Mouse (Mus musculus): Measurements from ENCODE around the gene Hif3a. TPM values are rescaled to one million over a fixed set of nuclear protein-coding genes. Genes with fewer than 3 reads are reported as not detected.

Gene Hif3a
- polyA plus RNA-seq, 1 experiment from 2014 or later = 47.3 TPM

GRCm38 (mm10) chr7:17055287-17055946, 6.8 kb downstream of the Hif3a start:
- H3K36me3 ChIP-seq = peaks cover 27% of the 10 kb centered on the region
- 85% methylated on average over 4 of the region's 4 CpGs for WGBS
- peak overlapping the region; percentile 99 for H3K27ac ChIP-seq
- H3K4me2 ChIP-seq = peak overlapping the region; percentile 92
- no peaks in the 10 kb centered on the region for H3K27me3 ChIP-seq (replicated peaks)
- H3K4me1 ChIP-seq = peaks cover 34% of the 10 kb centered on the region
- H3K9me3 ChIP-seq = no peaks in the 10 kb centered on the region
- peak overlapping the region; percentile 58 for H3K4me3 ChIP-seq (replicated peaks)
- no peak overlapping the region for H3K9ac ChIP-seq
- ATAC-seq (ENCODE audit: insufficient read depth, low FRiP score, low read depth) = no peak

- Histone ChIP-seq H3K27ac (no peak overlapping the region), H3K9ac (no peak overlapping the region), H3K36me3 (peaks cover 33% of the 10 kb centered on the region), H3K4me3 (replicated peaks) (no peak overlapping the region), H3K4me1 (peaks cover 30% of the 10 kb centered on the region), H3K27me3 (replicated peaks) (no peaks in the 10 kb centered on the region), H3K4me2 (no peak overlapping the region), H3K9me3 (no peaks in the 10 kb centered on the region)
- WGBS = 87% methylated on average over 15 of the region's 16 CpGs
- ATAC-seq (ENCODE audit: insufficient read depth, low FRiP score, low read depth) = no peak
These were observed 7.8 kb downstream of the Hif3a start for GRCm38 (mm10) chr7:17054325-17054989.

GRCm38 (mm10) chr7:17050933-17051594, 11.2 kb downstream of the Hif3a start:
- 14% methylated on average over 16 of the region's 17 CpGs for WGBS
- no peak overlapping the region for H3K27ac ChIP-seq
- no peak overlapping the region for H3K4me2 ChIP-seq
- H3K4me1 ChIP-seq = peaks cover 9% of the 10 kb centered on the region
- H3K9ac ChIP-seq = no peak overlapping the region
- peaks cover 51% of the 10 kb centered on the region for H3K36me3 ChIP-seq
- H3K27me3 ChIP-seq (replicated peaks) = no peaks in the 10 kb centered on the region
- peak; percentile 42; the same call in 1 of the 2 replicates for ATAC-seq (ENCODE audit: insufficient read depth, low FRiP score, low read depth)
- no peaks in the 10 kb centered on the region for H3K9me3 ChIP-seq
- no peak overlapping the region for H3K4me3 ChIP-seq (replicated peaks)

DNA sequence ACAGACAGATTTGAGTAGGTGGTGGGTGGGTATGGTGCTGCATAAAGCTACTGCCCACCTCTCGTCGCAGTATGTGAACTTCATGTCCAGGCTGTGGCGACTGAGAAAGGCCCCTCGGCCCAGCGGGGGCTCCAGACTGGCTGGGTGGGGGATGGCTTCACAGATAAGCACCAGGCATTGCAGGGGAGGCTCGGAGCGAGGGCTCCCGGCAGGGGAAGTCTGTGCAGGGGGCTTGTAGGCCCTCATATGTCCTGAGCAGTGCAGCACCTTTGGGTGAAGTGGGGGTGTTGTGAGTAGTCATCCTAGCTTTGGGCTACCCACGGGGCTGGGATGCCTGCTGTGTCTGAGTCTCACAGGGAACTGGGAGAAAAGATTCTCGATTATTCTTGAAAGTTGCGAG, 11.7 kb downstream of the Hif3a start:
- no peaks in the 10 kb centered on the region for H3K9me3 ChIP-seq
- ATAC-seq (ENCODE audit: insufficient read depth, low FRiP score, low read depth) = no peak

DNA sequence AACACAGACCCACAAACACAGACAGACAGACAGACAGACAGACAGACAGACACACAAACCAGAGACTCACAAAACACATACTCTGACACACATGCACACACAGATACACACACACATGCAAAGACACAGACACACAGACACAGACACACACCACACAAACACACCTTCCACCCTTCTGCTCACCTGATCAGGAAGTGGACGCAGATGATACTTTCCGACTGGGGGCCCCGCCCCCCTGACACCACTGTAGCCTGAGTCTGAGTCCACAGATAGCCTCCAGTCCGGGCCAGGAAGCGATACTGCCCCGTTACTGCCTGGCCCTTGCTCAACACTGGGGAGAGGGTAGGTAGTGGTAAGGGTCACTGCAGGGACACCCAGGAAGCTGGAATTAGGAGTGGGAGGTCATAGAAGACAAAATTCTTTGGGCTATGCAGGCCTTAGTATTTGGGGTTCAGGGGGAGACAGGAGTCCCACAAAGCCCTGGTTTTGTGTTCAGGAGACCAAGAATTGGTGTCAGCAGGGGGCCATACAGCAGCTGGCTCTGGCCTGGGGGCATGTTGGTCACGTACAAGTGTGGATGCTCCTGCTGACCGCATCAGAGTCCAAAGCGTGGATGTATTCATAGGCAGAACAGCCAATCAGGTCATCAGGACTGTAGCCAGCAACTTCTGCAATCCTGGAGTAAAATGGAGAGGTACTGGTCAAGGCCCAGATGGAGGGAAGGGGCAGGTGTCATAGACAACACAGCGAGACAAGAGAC, 13.6 kb downstream of the Hif3a start:
- no peak overlapping the region for H3K4me3 ChIP-seq (replicated peaks)
- H3K9ac ChIP-seq = no peak overlapping the region
- H3K9me3 ChIP-seq = no peaks in the 10 kb centered on the region
- 91% methylated on average over 10 of the region's 10 CpGs for WGBS
- ATAC-seq (ENCODE audit: insufficient read depth, low FRiP score, low read depth) = no peak
- H3K4me1 ChIP-seq = peaks cover 3% of the 10 kb centered on the region; the same call in 1 of the 2 replicates
- peaks cover 53% of the 10 kb centered on the region for H3K36me3 ChIP-seq
- H3K27me3 ChIP-seq (replicated peaks) = no peaks in the 10 kb centered on the region
- H3K27ac ChIP-seq = no peak overlapping the region
- H3K4me2 ChIP-seq = no peak overlapping the region

More for the DNA sequence above, 11.7 kb downstream of the Hif3a start:
- 71% methylated on average over 11 of the region's 11 CpGs for WGBS
- Histone ChIP-seq H3K4me3 (replicated peaks) (no peak overlapping the region), H3K27ac (no peak overlapping the region), H3K9ac (no peak overlapping the region), H3K4me1 (peaks cover 3% of the 10 kb centered on the region; the same call in 1 of the 2 replicates), H3K4me2 (no peak overlapping the region), H3K36me3 (peaks cover 48% of the 10 kb centered on the region), H3K27me3 (replicated peaks) (no peaks in the 10 kb centered on the region)

DNA sequence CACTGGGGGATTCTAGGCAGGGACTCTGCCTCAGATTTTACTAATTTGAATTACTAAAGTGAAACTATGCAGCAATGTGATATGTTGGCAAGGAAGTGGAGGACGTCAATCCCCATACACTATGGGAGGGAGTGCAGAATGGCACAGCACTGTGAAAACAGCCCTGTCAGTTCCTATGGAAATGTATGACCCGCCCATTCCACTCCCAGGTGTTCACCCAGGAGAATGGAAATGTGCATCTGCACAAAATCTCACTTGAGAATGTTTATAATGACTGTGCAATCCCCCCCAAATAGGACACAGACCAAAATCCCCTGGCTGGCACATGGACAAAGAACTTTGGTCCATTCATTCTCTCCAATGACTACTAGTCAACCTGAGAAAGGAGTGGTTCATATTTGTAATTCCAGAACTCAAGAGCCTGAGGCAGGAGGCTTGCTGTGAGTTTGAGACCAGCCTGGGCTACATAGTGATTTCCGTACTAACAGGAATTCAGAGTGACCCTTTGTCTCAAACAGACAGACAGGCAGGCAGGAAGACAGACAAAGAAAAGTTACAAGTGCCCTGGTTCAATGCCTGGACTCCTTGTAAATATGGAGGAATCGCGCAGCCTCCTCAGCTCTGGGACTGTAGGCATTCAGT, 15.1 kb downstream of the Hif3a start:
- Histone ChIP-seq H3K9me3 (no peaks in the 10 kb centered on the region), H3K4me2 (no peak overlapping the region), H3K4me1 (peaks cover 3% of the 10 kb centered on the region; the same call in 1 of the 2 replicates), H3K27ac (no peak overlapping the region), H3K27me3 (replicated peaks) (no peaks in the 10 kb centered on the region), H3K9ac (no peak overlapping the region), H3K36me3 (peaks cover 59% of the 10 kb centered on the region), H3K4me3 (replicated peaks) (no peak overlapping the region)
- ATAC-seq (ENCODE audit: insufficient read depth, low FRiP score, low read depth) = no peak
- WGBS = 87% methylated on average over 5 of the region's 5 CpGs

- no peak for ATAC-seq (ENCODE audit: insufficient read depth, low FRiP score, low read depth)
- no peak overlapping the region for H3K4me2 ChIP-seq
- H3K9ac ChIP-seq = no peak overlapping the region
- H3K27ac ChIP-seq = no peak overlapping the region
- 71% methylated on average over 1 of the region's 1 CpGs for WGBS
- peaks cover 58% of the 10 kb centered on the region for H3K36me3 ChIP-seq
- no peaks in the 10 kb centered on the region for H3K4me1 ChIP-seq
- no peaks in the 10 kb centered on the region for H3K27me3 ChIP-seq (replicated peaks)
- no peak overlapping the region for H3K4me3 ChIP-seq (replicated peaks)
- no peaks in the 10 kb centered on the region for H3K9me3 ChIP-seq
These were observed 16.5 kb downstream of the Hif3a start for GRCm38 (mm10) chr7:17045743-17046142.

DNA sequence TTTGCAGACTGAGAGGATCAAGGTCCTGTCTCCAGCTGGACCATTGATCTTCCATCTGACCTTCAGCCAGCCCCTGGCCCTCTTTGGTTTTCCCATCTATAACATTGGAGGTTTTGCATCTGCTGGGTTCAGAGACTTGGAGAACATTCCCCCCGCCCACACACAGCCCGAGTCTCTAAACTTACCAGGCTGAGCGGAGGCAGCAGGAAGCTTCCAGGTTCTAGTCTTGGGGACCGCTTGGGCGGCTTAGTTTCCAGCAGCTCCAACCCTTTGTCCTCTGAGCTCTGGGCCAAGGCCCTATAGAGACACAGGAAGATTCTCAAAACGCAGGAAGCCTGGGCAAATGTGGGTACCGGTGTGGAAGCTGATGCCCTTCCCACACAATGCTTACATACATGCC, 22.9 kb downstream of the Hif3a start:
- WGBS = 84% methylated on average over 7 of the region's 7 CpGs
- Histone ChIP-seq H3K4me3 (replicated peaks) (no peak overlapping the region), H3K27ac (no peak overlapping the region), H3K4me2 (no peak overlapping the region), H3K27me3 (replicated peaks) (no peaks in the 10 kb centered on the region), H3K9ac (no peak overlapping the region), H3K36me3 (peaks cover 71% of the 10 kb centered on the region), H3K9me3 (no peaks in the 10 kb centered on the region), H3K4me1 (no peaks in the 10 kb centered on the region)
- ATAC-seq (ENCODE audit: insufficient read depth, low FRiP score, low read depth) = no peak

DNA sequence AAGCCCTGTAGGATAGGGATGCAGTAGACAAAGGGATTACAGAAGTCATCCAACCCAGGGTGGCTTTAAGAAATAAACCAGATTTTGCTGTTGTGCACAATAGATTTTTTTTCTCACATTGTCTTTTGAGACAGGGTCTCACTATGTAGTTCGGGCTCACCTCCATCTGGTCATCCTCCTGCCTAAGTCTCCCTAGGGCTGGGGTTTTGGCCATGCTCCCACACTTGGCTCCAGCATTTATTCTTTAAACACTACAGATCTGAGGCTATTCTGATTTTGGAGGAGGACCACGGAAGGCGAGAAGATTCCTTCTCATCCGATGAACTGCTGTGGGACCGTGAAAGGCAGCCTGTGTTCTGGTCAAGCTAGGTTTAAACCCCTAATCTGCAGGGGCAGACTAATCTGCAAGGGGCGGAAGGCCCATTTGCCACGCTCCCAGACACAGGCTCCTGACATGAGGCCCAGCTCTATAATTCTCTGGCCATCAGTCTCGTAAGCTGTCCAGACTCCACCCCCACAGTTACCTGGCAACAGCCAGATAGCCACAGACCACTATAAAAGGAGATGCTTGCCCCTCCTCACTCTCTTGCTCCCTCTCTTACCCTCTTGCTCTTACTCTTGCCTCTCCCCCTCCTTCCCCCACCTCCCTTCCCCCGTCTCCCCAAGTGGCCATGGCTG, 24.1 kb downstream of the Hif3a start:
- no peaks in the 10 kb centered on the region for H3K9me3 ChIP-seq
- H3K27ac ChIP-seq = no peak overlapping the region
- H3K9ac ChIP-seq = no peak overlapping the region
- peaks cover 68% of the 10 kb centered on the region for H3K36me3 ChIP-seq
- no peak for ATAC-seq (ENCODE audit: insufficient read depth, low FRiP score, low read depth)
- no peak overlapping the region for H3K4me2 ChIP-seq
- no peaks in the 10 kb centered on the region for H3K27me3 ChIP-seq (replicated peaks)
- H3K4me1 ChIP-seq = no peaks in the 10 kb centered on the region
- no peak overlapping the region for H3K4me3 ChIP-seq (replicated peaks)
- WGBS = 73% methylated on average over 9 of the region's 9 CpGs

GRCm38 (mm10) chr7:17030239-17030638, 32.0 kb downstream of the Hif3a start:
- Histone ChIP-seq H3K27me3 (replicated peaks) (no peaks in the 10 kb centered on the region), H3K4me2 (no peak overlapping the region), H3K9me3 (no peaks in the 10 kb centered on the region), H3K9ac (no peak overlapping the region), H3K36me3 (peaks cover 26% of the 10 kb centered on the region), H3K4me3 (replicated peaks) (no peak overlapping the region), H3K4me1 (peaks cover 16% of the 10 kb centered on the region), H3K27ac (no peak overlapping the region)
- ATAC-seq (ENCODE audit: insufficient read depth, low FRiP score, low read depth) = no peak
- 81% methylated on average over 7 of the region's 7 CpGs for WGBS

DNA sequence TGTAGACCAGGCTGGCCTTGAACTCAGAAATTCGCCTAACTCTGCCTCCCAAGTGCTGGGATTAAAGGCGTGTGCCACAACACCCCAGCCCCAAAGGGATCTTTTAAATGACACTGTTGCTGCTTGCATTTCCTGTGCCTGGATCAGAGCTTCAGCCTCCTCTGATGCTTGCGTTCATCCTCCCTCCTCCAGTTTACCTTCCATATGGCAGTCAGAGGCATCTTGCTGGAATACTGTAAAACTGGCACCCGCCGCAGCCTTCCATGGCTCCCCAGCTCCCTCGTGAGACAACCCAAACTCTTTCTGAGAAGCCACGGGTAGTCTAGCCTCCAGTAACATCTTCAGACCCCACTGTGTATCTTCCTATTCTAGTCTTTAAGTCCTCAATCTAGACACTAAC, 33.3 kb downstream of the Hif3a start:
- Histone ChIP-seq H3K27me3 (replicated peaks) (no peaks in the 10 kb centered on the region), H3K9me3 (no peaks in the 10 kb centered on the region), H3K9ac (no peak overlapping the region), H3K4me2 (no peak overlapping the region), H3K4me3 (replicated peaks) (no peak overlapping the region), H3K27ac (peak overlapping the region; percentile 93; the same call in 1 of the 2 replicates), H3K4me1 (peaks cover 29% of the 10 kb centered on the region), H3K36me3 (peaks cover 12% of the 10 kb centered on the region; the same call in 1 of the 2 replicates)
- 76% methylated on average over 7 of the region's 7 CpGs for WGBS
- ATAC-seq (ENCODE audit: insufficient read depth, low FRiP score, low read depth) = no peak
